Mouse (Mus musculus) spleen, postnatal 4 days (tissue): ENCODE measurements around the gene Nkap.
"Not testable (repeated sequence)": the region's sequence is repeated elsewhere in the genome, so short reads cannot be mapped to it uniquely, and the experiment has no call there.

Experiments
- DNase-seq, 2 experiments: peaks; one replicate each; pipeline ENCODE4 v3.0.0; 2022; ENCODE audit warnings: low spot score in 2 of 2

Nkap gene

DNA sequence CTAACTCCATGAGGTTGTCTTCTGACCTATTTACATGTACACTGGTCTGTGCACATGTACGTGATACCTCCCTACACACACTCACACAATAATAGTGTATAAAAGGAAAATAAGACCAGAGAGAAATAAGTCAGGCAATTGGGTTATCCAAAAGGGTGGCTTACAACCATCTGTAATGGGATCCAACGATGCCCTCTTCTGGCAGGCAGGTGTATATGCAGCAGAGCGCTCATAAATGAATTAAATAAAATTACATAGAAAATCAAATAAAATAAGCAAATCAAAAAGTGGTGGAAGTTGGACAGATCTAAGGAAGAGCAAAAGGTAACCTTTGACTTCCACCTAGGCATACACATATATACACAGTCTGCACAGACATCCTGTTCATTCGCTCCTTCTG, 31.2 kb downstream of the Nkap start:
- DNase-seq = no peak

DNA sequence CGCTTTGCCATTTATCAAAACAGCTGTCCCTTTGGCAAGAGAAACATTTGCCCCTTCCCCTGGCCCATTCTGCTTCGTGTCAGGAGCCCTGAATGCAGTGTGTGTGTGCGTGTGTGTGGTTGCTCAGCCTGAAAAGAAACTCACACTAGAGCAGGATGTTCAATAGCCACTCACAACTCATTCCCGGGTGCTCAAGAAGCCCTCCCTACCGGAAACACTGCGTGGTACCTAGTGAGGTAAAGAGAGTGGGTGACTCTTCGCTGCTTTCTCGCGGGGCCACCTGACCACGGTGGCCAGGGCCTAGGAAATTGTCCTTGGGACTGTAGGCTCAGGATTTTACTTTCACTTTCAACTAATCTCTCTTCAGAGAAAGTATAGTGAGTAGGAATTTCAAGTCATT, 34.6 kb downstream of the Nkap start:
- DNase-seq = no peak

GRCm38 (mm10) chrX:37163115-37163514, 36.5 kb downstream of the Nkap start:
- DNase-seq = no peak

- peak; percentile 22 to 67 for DNase-seq
Measured at GRCm38 (mm10) chrX:37167085-37167484, 40.5 kb downstream of the Nkap start.

GRCm38 (mm10) chrX:37168742-37169141, 42.1 kb downstream of the Nkap start, which contains the start of gene Akap14:
Gene Akap14 (minus strand): TSS chrX:37168842.
- no peak for DNase-seq

GRCm38 (mm10) chrX:37184401-37184800, 57.8 kb downstream of the Nkap start:
- DNase-seq = not testable (repeated sequence)

DNA sequence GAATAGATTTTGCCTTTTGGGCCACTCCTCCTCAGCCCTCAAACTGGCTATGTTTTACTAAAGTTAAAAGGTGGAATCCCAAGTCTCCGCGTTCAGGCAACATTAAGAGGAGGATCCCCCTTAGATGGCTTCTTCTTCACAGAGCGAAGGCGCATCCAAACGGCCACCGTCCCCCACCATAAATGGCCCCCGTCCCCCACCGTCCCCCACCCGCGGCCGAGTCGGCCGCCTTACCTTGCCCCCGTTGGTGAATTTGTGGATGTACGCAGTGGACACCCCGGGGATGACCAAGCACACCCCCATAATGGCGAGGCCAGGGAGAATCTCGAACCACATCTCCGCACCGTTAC, 64.1 kb downstream of the Nkap start:
- no peak for DNase-seq

DNA sequence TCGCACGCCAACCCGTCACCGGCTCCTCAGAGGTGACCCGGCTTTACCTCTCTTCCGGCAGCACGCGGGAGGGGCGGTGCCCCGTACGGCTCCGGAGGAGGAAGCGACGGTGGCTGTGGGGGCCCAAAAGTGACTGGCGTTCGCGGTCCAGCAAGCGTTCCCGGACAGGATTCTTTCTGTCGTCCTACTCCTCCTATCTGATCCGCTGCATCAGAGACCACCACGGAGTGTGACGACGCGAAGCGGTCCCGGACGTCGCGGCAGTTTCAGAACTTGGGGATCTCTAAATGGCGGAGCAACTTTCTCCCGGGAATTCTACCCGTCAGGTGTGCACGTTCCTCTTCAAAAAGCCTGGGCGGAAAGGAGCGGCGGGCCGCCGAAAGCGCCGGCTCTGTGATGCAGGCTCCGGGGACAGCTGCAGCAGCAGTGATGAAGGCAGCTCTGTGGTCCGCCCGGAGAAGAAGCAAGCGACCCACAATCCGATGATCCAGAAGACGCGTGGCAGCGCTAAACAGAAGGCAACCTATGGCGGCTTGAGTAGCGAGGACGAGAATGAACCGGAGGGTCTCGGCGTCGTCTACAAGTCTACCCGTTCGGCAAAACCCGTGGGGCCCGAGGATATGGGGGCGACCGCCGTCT, 64.6 kb downstream of the Nkap start, which contains the start of the genes Ndufa1 and Rnf113a1:
Gene Ndufa1 (minus strand): TSS at position 59 of the 639 bp plus-strand sequence.
Gene Rnf113a1 (plus strand): TSS at position 141 of the 639 bp plus-strand sequence.
- peak; percentile 79 to 89 for DNase-seq

DNA sequence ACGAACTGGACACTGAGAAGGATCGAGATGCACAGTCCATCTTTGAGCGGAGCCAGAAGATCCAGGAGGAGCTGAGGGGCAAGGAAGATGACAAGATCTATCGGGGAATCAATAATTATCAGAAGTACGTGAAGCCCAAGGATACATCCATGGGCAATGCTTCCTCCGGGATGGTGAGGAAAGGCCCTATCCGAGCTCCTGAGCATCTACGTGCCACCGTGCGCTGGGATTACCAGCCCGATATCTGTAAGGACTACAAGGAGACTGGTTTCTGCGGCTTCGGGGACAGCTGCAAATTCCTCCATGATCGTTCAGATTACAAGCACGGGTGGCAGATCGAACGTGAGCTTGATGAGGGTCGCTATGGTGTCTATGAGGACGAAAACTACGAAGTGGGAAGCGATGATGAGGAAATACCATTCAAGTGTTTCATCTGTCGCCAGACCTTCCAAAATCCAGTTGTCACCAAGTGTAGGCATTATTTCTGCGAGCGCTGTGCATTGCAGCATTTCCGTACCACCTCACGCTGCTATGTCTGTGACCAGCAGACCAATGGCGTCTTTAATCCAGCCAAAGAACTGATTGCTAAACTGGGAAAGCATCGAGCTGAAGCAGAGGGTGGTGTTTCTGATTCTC, 65.3 kb downstream of the Nkap start:
- no peak for DNase-seq

- DNase-seq = no peak
Measured at GRCm38 (mm10) chrX:37198676-37199075, 72.1 kb downstream of the Nkap start.
